Mouse (Mus musculus): Measurements from ENCODE around the gene Zdhhc7.

- TF ChIP-seq CTCF (IDR thresholded peaks at IDR 0.05; ENCODE audit: borderline replicate concordance, insufficient read depth, low read depth, low read length), result no peak
- TF ChIP-seq POLR2A (IDR thresholded peaks at IDR 0.05; ENCODE audit: borderline replicate concordance, insufficient read depth, low read length), result no peak
Observed at GRCm38 (mm10) chr8:120124261-120124660, 23.0 kb upstream of the Zdhhc7 start.
